Mouse (Mus musculus) gastrocnemius, adult 18-20 months (tissue): Measurements from ENCODE around the gene Kcne4. TPM values are rescaled to one million over a fixed set of nuclear protein-coding genes. Genes with fewer than 3 reads are reported as not detected.
"Not testable (repeated sequence)": the region's sequence is repeated elsewhere in the genome, so short reads cannot be mapped to it uniquely, and the experiment has no call there.

ENCODE experiments used
- DNase-seq: peaks from one replicate; pipeline ENCODE4 v3.0.0; 2021; ENCODE audit warnings: low spot score
- long read RNA-seq, 2 experiments: library from polyadenylated mRNA; stranded (forward); transcript quantifications; one replicate each; pipeline ENCODE4 v2.0.0; 2021
- total RNA-seq, 2 experiments: library from RNA; stranded (reverse); gene quantifications; 2 replicates each; pipeline ENCODE4 v1.2.3; 2021

Kcne4 gene
- total RNA-seq, result 1 to 10 TPM in 1 of 2 experiments, under 1 TPM in 1; 0.57 to 1.0 TPM
- long read RNA-seq, experiment 1, partial matches to known transcripts, result 0 of 2 reads
- long read RNA-seq, experiment 1, other reads (novel, unspliced or antisense), result 0 of 2 reads
- long read RNA-seq, experiment 2, partial matches to known transcripts, result 0 of 2 reads
- long read RNA-seq, experiment 2, other reads (novel, unspliced or antisense), result 0 of 2 reads

DNA sequence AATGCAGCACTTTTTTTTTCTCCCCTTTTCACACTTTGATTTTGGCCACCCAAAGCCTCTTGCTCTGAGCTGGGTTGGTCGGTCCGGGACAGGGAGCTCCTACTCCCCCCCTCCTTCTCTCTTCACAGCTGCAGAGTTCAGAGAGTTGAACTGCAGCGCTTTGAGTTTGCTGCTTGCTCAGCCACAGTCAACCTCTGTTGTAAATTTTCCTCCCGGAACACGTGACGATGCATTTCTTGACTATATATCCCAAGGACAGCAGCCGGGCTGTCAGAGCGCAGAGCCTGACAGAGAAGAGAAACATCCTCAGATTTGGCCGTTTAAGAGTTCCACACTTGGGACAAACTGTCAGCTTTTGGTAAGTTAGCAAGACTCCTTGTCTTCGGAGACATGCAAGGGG, at the start of gene Kcne4:
Gene Kcne4, plus strand, starts transcription at position 120 of the 400 bp plus-strand sequence.
- no peak for DNase-seq

DNA sequence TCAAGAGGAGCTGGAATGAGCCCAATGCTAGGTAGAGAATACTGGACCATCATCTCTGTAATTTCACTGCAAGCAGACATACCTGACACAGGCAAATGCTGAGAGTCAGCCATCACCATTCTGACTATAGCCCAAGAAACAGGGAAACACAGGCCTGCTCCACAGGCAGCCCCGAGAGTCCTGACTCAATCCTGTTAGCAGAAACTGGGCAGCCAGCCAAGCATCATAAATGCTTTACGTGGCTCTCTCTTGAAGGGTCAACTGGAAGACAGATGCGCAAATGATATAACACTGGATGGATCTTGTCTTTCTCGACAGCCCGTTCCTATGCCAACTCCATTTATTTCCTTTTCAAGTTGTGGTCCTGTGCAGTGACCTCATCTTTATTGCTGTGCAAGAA, 34.7 kb upstream of the Kcne4 start:
- no peak for DNase-seq

- not testable (repeated sequence) for DNase-seq
Observed at GRCm38 (mm10) chr1:78784936-78785335, 31.6 kb upstream of the Kcne4 start.

- no peak for DNase-seq
Observed at GRCm38 (mm10) chr1:78789744-78790143, 26.8 kb upstream of the Kcne4 start.

DNA sequence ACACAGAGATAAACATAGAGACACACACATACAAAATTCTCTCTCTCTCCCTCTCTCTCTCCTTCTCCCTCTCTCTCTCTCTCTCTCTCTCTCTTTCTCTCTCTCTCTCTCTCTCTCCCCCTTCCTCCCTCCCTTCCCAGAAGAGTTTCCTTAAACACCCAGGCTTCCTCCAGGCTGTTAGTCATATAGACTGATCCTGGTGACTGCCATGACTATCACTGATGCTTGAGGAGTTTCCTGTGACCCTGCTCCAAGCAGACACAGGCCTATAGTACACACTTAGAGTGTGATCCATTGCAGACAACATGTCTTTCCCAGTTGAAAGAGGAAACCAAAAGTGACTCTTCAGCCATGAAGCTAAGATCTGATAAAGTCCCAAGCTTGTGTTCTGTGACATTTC, 9.1 kb upstream of the Kcne4 start:
- no peak for DNase-seq

DNA sequence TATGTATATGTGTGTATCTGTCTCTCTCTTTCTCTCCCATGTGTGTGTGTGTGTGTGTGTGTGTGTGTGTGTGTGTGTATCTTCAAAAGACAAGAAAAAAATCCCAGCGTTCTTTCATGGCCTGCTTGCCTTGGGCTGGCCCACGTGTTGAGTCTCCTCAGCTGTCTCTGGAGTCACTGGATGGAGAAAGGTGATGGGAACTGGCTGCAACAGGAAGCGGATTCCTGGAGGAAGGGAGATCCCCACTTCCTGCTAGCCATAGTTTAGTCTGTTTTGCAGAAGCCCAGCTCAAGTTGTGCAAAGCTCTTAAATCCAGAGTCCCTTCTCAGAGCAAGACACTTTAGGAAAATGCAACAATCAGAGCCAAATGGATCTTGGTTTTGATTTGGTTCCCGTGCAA, 6.7 kb upstream of the Kcne4 start:
- no peak for DNase-seq

DNA sequence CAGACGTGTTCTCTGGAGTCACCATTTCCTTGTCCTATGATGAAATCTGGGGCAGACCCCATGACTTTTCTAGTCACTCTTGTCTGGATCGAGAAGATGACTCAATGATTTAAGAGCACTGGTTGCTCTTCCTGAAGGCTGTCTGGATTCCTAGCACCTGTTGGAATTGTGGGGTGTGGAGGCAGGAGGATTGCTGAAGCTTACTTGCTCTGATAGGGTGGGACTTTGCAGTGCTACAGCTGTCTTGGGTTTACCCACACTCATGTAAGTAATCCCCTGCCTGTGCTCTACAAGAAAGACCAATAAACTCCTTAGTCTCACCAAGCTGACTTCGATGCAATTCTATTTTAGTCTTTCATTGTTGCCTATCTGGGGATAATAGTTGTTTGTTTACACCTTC, 5.7 kb upstream of the Kcne4 start:
- no peak for DNase-seq

GRCm38 (mm10) chr1:78811975-78812490, 4.5 kb upstream of the Kcne4 start:
- peak; percentile 14 for DNase-seq

DNA sequence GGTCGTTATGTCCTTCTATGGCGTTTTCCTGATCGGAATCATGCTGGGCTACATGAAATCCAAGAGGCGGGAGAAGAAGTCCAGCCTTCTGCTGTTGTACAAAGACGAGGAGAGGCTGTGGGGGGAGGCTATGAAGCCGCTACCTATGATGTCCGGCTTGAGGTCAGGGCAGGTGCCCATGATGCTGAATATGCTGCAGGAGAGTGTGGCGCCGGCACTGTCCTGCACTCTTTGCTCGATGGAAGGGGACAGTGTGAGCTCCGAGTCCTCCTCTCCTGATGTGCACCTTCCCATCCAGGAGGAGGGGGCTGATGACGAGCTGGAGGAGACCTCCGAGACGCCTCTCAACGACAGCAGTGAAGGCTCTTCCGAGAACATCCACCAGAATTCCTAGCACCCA, 1.2 kb downstream of the Kcne4 start:
- DNase-seq, result no peak

GRCm38 (mm10) chr1:78818630-78819526, 2.3 kb downstream of the Kcne4 start:
- DNase-seq, result peak; percentile 6

- peak; percentile 53 for DNase-seq
Observed at GRCm38 (mm10) chr1:78819592-78819991, 3.0 kb downstream of the Kcne4 start.

GRCm38 (mm10) chr1:78820176-78820575, 3.6 kb downstream of the Kcne4 start:
- DNase-seq, result peak; percentile 50

DNA sequence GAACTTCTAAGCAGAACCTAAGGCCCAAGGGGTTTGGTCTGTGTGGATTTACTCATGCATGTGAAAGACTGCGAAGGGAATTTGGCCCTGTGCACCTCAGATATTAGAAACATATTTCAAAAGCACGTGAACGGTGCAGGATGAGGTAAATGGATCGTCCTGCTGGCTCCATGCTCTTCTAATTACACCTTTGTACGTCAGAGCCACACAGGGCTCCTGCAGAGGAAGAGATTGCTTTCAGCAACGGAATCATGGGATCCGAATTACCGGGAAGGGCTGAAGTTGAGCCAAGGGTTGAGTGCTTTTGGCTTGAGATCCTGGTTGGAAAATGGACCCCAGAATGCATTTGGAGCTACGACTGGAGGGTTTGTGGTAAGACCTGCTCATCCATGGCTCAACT, 4.6 kb downstream of the Kcne4 start:
- DNase-seq, result peak; percentile 38

DNA sequence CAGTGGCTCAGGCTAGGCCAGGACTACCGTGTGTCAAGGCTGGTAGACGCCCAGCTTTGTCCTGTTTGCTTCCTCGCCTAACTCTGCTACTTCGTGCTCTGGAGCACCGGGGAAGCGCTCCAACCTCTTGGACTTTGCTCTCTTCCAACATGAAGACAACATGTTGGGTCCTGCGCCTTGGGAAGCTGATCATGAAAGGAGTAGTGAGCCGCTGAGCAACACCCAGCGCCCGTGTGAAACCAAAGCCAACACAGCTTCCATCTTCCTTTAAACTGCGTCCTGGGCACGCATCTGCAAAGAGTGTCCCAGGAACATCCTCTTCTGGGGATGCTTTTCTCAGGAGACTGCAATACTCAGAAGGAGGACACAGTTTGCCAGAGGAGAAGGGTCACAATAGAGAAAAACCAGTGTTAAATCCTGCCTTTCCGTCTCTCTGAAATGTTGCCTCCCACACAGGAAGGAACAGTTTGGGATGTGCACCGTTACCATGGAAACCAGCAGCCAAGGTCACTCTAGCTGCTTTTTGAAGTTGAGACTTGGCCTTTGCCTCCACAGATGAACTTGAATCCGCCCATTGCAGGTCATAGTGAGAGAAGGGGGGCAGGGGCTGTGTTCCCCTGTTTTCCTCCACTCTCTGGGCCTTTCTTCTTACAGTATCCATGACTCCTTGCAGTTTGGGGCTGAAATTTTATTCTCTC, 5.3 kb downstream of the Kcne4 start:
- no peak for DNase-seq

DNA sequence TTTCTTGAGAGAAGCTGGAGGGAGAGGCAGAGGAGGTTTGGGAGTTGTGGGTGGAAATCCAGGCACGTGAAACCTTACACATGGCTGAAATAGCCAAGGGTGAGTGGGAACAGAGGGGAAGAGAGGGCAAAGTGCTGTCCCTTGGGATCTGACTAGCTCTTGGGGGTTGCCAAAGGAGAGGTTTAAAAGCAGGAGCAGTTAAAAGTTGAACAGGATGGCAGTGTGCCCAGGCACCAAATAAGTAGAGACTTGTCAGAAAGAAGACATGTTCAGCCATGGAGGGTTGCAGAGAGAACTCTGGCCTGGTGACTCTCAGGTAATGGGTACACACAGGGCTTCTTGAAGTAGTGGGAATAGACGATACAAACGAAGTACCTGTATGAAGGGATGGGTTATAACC, 8.7 kb downstream of the Kcne4 start:
- DNase-seq, result no peak

DNA sequence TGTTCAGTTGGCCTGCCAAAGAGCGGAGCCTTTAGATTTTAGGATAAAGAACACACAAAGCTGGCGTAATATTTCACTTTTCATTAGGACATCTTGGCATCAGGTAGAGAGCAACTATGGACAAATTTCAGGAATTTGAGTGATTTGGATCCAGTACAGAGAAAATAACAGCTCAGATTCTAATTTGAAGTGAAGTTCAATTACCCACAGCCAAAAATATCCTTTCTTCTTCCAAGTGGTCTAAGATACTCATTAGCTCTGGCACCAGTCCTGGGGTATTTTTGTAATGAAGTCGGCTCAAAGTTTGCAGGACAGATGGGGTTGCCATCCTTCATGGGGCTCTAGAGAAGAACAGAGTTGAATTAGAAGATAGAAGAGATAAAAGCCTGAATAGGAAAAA, 21.9 kb downstream of the Kcne4 start:
- no peak for DNase-seq

DNA sequence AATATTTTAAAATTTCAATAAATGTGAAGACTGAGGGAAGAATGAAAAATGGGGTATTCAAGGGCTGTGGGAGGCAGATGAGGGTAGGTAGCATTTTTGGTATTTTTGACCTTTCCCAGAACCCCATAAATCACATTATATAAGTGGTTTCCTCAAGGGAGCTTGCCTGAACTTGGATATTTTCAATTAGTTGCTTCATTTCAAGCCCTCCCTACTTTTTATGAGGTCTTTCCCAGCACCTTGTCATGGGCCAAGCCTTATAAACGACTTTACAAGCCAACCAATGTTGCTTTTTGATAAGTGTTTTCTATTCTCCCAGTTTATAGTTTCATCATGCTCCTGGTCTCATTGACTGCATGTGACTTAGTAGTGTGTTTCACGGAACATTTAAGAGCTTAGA, 24.2 kb downstream of the Kcne4 start:
- DNase-seq, result no peak

DNA sequence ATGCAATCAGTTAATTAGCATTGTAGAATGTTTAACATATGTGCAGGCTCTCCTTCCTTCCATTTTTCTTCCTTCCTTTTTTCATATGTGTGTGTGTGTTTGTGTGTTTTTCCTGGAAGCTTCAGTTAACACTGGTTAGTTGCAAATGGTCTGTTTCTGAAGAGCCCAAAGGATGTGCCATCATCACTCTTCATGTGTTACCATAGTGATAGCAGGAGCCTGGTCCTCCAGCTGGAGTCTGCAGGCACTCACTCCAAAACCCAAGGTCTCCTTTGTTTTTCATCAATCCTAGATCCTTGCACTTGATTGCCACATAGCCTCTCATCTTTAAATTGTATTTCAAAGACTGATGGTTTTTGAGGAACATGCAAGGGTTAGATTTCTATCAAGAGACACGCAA, 29.1 kb downstream of the Kcne4 start:
- DNase-seq, result no peak

DNA sequence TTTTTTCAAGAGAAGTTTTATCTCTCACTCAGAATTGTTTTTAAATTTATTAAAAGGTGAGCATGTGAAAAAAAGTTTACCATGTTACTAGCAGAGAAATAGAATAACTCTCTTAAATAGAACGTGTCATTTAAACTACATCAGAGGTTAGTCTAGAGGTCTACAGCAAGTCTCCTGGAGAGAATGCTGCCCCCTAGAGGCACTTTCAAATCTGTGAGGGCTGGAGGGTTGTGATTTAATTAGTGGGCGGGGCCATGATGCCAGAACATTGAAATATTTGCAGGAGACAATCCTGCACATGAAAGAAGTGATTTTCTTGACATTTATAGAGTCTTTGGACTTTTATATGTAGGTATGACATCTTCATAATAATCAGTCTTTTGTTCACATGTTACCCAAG, 29.9 kb downstream of the Kcne4 start:
- peak; percentile 66 for DNase-seq

DNA sequence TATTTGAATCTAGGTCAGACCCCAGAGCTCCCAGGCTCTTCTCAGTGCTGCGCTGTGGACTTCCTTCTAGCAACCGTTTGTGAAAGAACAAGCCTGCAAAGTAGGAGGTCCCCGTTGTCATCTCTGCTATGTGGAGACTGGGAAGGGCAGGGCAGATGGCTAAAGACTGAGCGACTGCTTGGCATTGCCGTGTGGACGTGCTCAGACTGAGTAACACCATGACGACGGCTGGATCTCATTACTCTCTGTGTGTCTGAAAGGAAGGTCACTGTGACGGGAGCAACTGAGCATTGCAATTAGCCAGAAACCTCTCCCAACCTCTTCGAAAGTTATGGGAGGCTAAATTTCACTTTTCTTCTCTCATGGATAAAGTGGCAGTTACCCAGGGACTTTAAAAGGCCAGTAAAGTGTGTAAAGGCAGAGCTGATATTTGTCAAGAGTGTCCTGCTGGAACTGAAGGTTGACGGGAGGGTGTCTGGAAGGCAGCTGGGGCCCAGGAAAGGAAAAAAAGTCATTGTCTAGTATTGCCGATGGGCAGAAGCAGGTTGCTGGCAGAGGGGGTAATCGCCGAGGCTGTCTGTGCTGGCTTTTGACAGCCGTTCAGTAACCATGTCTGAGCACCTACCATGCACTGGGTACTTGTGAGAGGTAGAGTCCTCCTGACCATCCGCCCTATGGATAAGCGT, 36.0 kb downstream of the Kcne4 start:
- DNase-seq, result peak; percentile 26

DNA sequence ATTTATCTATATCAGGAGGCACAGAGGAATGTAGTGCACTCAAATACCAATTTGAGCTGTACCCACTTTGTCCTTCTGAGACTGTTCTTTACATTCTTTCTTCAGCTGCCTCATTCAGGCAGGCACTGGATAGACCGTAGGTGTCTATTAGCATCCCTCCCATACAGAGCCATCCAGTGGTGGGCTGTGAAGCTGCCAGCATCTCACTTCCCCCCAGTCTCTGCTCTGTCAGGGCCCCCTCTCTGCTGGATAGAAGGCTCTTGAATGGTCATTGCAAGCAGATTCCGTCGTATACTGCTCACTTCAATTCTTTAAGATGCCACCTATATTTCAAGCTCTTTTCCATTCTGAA, 36.5 kb downstream of the Kcne4 start:
- no peak for DNase-seq

DNA sequence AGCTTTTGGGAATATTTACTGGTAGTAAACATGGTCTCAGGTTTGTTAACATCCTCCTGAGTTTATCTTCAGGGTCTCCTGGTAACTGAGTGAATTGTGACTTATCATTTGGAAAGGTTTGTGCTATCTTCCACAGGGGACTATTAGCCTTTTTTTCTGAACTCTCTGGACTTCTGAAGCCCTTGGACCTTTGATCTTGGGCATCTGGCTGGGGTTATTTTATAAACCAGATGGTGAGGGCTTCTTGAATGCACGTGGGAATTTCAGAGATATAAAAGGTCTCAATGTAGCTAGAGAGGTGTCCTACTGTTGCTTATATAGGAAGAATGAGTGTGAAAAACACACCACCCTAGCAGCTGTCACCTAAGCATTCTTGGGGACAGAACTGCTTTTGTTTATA, 37.7 kb downstream of the Kcne4 start:
- no peak for DNase-seq
